Mouse (Mus musculus) cerebellum, adult 2 months (tissue): ENCODE data around the gene Cyp2j9.

Experiments used
- CTCF ChIP-seq: fragments of 200-500 bp; IDR thresholded peaks from 2 replicates; pipeline ENCODE4 v1.5.1; 2011; ENCODE audit warnings: low read depth, mild to moderate bottlenecking, control low read depth, low read length, moderate library complexity, borderline replicate concordance; ENCODE audit not compliant: insufficient read depth
- POLR2A ChIP-seq: fragments of 200-500 bp; IDR thresholded peaks from 2 replicates; pipeline ENCODE4 v1.6.1; 2011; ENCODE audit warnings: low read length, control low read depth, borderline replicate concordance; ENCODE audit not compliant: insufficient read depth

- TF ChIP-seq CTCF, result no peak
- no peak for TF ChIP-seq POLR2A
These were observed 393 bp upstream of the Cyp2j9 start for GRCm38 (mm10) chr4:96591791-96592150.
